Mouse (Mus musculus): ENCODE measurements at regions not wholly inside any gene's neighbourhood (a gene's known extent, or its start where the extent isn't known, plus 50 kb on each side); places are given as distances from the start of the nearest gene placed in this dataset.

DNA sequence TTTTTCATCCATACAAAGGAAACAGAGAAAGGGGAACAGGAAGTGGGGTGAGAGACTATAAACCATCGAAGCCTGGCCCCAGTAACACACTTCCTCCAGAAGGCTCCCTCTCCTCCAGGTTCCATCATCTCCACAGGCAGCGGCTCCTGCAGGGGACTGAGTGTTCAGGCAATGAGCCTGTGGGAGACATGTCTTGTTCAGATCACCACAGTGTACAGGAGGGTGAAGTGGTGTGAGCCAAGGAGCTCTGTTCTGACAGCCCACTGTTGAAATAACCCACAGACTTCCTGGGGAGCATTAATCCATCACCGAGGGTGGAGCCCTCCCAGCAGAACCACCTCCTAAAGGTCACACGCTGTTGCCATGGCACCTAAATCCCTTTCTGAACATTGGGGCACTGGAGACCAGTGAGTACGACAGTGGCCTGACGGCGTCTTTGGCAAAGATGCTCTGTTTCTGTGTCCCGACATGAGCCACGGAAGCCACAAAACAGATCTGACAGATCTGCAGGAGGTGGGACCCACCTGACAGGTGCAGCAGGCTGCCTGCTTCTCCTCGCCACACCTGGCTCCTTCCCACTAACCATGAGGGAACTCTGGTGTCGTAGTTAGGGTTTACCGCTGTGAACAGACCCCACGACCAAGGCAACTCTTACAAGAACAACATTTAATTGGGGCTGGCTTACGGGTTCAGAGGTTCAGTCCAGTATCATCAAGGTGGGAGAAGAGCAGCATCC is 60.9 kb downstream of the Psmg1 start:
- Histone ChIP-seq H3K4me3 (ENCODE audit: low read depth, low read length) (no peak overlapping the region), H3K27ac (ENCODE audit: low read depth, low read length) (no peak overlapping the region), H3K27me3 (replicated peaks; ENCODE audit: control insufficient read depth, insufficient read depth, low read length) (no peaks in the 10 kb centered on the region), H3K36me3 (ENCODE audit: control insufficient read depth, insufficient read depth, low read length) (no peaks in the 10 kb centered on the region), H3K9ac (ENCODE audit: low read length) (no peak overlapping the region), H3K4me2 (ENCODE audit: low read length) (no peak overlapping the region), H3K9me3 (replicated peaks; ENCODE audit: control insufficient read depth, low read length) (no peaks in the 10 kb centered on the region), H3K4me1 (ENCODE audit: control insufficient read depth, insufficient read depth, low read length) (no peaks in the 10 kb centered on the region)
- ATAC-seq (no peak), DNase-seq (ENCODE audit: low spot score) (no peak)
- 69% methylated on average over 14 of the region's 14 CpGs for WGBS

DNA sequence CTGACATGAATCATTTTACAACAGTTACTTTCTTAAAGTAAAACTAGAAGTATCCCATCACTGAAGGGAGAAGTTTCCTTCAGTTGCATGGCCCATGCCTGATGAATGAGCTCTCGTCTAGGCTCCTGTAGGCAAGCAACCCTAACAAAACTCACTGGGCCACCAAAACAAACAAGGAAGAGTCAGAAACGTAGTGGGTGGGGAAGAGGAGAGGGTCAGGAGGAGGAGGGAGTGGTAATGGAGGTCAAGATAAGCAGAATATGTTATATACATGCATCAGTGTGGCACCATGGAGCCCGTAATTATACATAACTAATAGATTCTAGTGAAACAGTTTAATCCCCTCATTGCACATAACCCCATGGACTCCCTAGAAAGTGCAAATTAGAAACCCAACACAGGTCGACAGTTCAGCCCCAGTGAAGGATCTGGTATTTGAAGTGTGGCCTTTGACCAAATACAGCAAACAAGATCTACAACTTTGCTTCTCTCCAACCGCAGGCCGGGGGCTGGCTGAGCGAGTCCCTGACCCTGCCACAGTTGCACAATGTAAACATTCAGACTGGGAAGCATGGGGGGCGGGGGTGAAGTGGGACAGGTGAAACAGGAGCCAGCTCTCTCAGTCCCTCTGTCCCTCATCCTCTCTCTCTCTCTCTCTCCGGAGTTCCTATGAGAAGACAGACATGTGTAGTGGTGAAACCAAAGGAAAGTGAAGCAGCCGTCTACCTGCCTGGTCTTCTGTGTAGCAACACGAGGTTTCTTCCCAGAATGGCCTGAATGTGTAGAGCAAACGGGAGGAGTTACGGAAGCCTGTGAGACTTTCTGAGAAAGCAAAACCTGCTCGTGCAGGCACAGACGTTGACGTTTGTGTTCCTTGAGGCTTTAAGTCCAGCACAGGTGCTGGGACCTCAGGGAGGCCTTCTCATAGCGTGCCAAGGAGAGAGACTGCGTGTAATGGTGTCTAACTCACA is 62.2 kb downstream of the Psmg1 start:
- ATAC-seq, result no peak
- 84% methylated on average over 18 of the region's 18 CpGs for WGBS

GRCm38 (mm10) chr16:95926558-95926957 is 64.2 kb downstream of the Psmg1 start:
- ATAC-seq (no peak), DNase-seq (ENCODE audit: low spot score) (no peak)
- Histone ChIP-seq H3K4me3 (ENCODE audit: low read depth, low read length) (no peak overlapping the region), H3K27ac (ENCODE audit: low read depth, low read length) (no peak overlapping the region), H3K36me3 (ENCODE audit: control insufficient read depth, insufficient read depth, low read length) (no peaks in the 10 kb centered on the region), H3K4me2 (ENCODE audit: low read length) (no peak overlapping the region), H3K9me3 (replicated peaks; ENCODE audit: control insufficient read depth, low read length) (no peaks in the 10 kb centered on the region), H3K4me1 (ENCODE audit: control insufficient read depth, insufficient read depth, low read length) (no peaks in the 10 kb centered on the region), H3K9ac (ENCODE audit: low read length) (no peak overlapping the region), H3K27me3 (replicated peaks; ENCODE audit: control insufficient read depth, insufficient read depth, low read length) (no peaks in the 10 kb centered on the region)
- 63% methylated on average over 6 of the region's 6 CpGs for WGBS

More for the DNA sequence above, 62.2 kb downstream of the Psmg1 start:
- Histone ChIP-seq H3K9ac (ENCODE audit: low read length) (no peak overlapping the region), H3K4me3 (ENCODE audit: low read depth, low read length) (no peak overlapping the region), H3K27me3 (replicated peaks; ENCODE audit: control insufficient read depth, insufficient read depth, low read length) (no peaks in the 10 kb centered on the region), H3K9me3 (replicated peaks; ENCODE audit: control insufficient read depth, low read length) (no peaks in the 10 kb centered on the region), H3K27ac (ENCODE audit: low read depth, low read length) (no peak overlapping the region), H3K36me3 (ENCODE audit: control insufficient read depth, insufficient read depth, low read length) (no peaks in the 10 kb centered on the region), H3K4me1 (ENCODE audit: control insufficient read depth, insufficient read depth, low read length) (no peaks in the 10 kb centered on the region), H3K4me2 (ENCODE audit: low read length) (no peak overlapping the region)
- no peak for DNase-seq (ENCODE audit: low spot score)

DNA sequence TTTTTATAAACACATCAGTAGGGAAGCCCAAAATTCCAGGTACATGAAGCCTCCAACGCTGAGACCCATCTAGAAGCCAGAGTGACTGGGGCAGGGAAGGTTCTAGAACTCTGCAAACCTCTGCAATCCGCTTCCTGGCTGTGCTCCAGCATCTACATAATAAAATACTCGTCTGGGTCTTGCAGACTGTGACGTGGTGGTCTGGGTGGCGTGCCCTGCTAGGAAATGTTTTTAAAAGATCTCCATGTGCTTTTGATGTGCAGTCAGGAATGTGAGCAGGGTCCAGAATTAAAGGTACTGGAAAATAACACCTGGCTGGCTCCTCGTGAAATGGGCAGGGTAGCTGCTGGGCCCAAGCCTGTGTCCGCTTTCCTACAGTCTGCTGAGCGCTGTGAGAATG is 66.0 kb downstream of the Psmg1 start:
- H3K27me3 ChIP-seq (replicated peaks; ENCODE audit: control insufficient read depth, insufficient read depth, low read length), result no peaks in the 10 kb centered on the region
- H3K9ac ChIP-seq (ENCODE audit: low read length), result no peak overlapping the region
- WGBS, result 64% methylated on average over 8 of the region's 8 CpGs
- no peaks in the 10 kb centered on the region for H3K4me1 ChIP-seq (ENCODE audit: control insufficient read depth, insufficient read depth, low read length)
- H3K4me2 ChIP-seq (ENCODE audit: low read length), result no peak overlapping the region
- H3K36me3 ChIP-seq (ENCODE audit: control insufficient read depth, insufficient read depth, low read length), result no peaks in the 10 kb centered on the region
- no peak for ATAC-seq
- no peak overlapping the region for H3K4me3 ChIP-seq (ENCODE audit: low read depth, low read length)
- DNase-seq (ENCODE audit: low spot score), result no peak
- H3K9me3 ChIP-seq (replicated peaks; ENCODE audit: control insufficient read depth, low read length), result no peaks in the 10 kb centered on the region
- H3K27ac ChIP-seq (ENCODE audit: low read depth, low read length), result no peak overlapping the region

DNA sequence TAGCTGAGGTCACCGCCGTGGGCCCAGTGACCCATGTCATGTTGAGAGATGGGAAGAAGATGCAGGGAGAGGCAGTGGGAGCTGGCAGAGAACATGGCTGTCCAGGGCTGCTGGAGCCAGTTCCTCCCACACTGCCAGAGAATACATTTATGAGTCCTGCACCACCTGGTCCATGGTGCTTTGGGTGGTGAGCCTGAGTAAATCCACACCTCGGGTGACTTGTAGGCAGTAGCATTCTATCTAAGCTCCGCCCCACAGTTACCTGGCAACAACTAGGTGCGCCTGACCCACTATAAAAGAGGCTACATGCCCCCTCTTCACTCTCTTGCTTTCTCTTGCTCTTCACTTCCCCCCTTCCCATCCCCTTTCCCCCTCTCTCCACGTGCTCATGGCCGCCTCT is 66.8 kb downstream of the Psmg1 start:
- H3K4me3 ChIP-seq (ENCODE audit: low read depth, low read length), result no peak overlapping the region
- no peaks in the 10 kb centered on the region for H3K9me3 ChIP-seq (replicated peaks; ENCODE audit: control insufficient read depth, low read length)
- ATAC-seq (no peak), DNase-seq (ENCODE audit: low spot score) (no peak)
- H3K27me3 ChIP-seq (replicated peaks; ENCODE audit: control insufficient read depth, insufficient read depth, low read length), result no peaks in the 10 kb centered on the region
- no peak overlapping the region for H3K4me2 ChIP-seq (ENCODE audit: low read length)
- no peaks in the 10 kb centered on the region for H3K4me1 ChIP-seq (ENCODE audit: control insufficient read depth, insufficient read depth, low read length)
- H3K9ac ChIP-seq (ENCODE audit: low read length), result no peak overlapping the region
- H3K27ac ChIP-seq (ENCODE audit: low read depth, low read length), result no peak overlapping the region
- no peaks in the 10 kb centered on the region for H3K36me3 ChIP-seq (ENCODE audit: control insufficient read depth, insufficient read depth, low read length)
- 85% methylated on average over 7 of the region's 7 CpGs for WGBS

- DNase-seq (ENCODE audit: low spot score) (no peak), ATAC-seq (no peak)
- Histone ChIP-seq H3K27ac (ENCODE audit: low read depth, low read length) (no peak overlapping the region), H3K9me3 (replicated peaks; ENCODE audit: control insufficient read depth, low read length) (no peaks in the 10 kb centered on the region), H3K4me1 (ENCODE audit: control insufficient read depth, insufficient read depth, low read length) (no peaks in the 10 kb centered on the region), H3K4me2 (ENCODE audit: low read length) (no peak overlapping the region), H3K4me3 (ENCODE audit: low read depth, low read length) (no peak overlapping the region), H3K27me3 (replicated peaks; ENCODE audit: control insufficient read depth, insufficient read depth, low read length) (no peaks in the 10 kb centered on the region), H3K9ac (ENCODE audit: low read length) (no peak overlapping the region), H3K36me3 (ENCODE audit: control insufficient read depth, insufficient read depth, low read length) (no peaks in the 10 kb centered on the region)
- 75% methylated on average over 9 of the region's 9 CpGs for WGBS
Measured at GRCm38 (mm10) chr16:95922369-95922934, 68.3 kb downstream of the Psmg1 start.

DNA sequence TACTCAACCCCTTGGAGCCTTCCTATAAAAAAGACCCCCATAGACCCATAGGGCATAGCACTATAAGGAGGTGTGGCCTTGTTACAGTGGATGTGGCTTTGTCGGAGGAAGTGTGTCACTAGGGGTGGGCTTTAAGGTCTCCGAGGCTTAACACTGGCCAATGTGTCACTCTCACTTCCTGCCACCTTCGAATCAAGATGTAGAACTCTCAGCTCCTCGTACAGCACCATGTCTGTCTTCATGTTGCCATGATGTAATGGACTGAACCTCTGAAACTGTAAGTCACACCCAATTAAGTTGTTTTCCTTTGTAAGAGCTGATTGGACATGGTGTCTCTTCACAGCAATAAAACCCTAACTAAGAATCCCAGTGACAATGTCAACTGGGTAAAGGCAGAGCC is 69.6 kb downstream of the Psmg1 start:
- H3K9ac ChIP-seq (ENCODE audit: low read length), result no peak overlapping the region
- H3K9me3 ChIP-seq (replicated peaks; ENCODE audit: control insufficient read depth, low read length), result no peaks in the 10 kb centered on the region
- no peak overlapping the region for H3K27ac ChIP-seq (ENCODE audit: low read depth, low read length)
- no peaks in the 10 kb centered on the region for H3K27me3 ChIP-seq (replicated peaks; ENCODE audit: control insufficient read depth, insufficient read depth, low read length)
- 90% methylated on average over 4 of the region's 4 CpGs for WGBS
- DNase-seq (ENCODE audit: low spot score) (no peak), ATAC-seq (no peak)
- H3K36me3 ChIP-seq (ENCODE audit: control insufficient read depth, insufficient read depth, low read length), result no peaks in the 10 kb centered on the region
- H3K4me1 ChIP-seq (ENCODE audit: control insufficient read depth, insufficient read depth, low read length), result no peaks in the 10 kb centered on the region
- no peak overlapping the region for H3K4me2 ChIP-seq (ENCODE audit: low read length)
- no peak overlapping the region for H3K4me3 ChIP-seq (ENCODE audit: low read depth, low read length)

DNA sequence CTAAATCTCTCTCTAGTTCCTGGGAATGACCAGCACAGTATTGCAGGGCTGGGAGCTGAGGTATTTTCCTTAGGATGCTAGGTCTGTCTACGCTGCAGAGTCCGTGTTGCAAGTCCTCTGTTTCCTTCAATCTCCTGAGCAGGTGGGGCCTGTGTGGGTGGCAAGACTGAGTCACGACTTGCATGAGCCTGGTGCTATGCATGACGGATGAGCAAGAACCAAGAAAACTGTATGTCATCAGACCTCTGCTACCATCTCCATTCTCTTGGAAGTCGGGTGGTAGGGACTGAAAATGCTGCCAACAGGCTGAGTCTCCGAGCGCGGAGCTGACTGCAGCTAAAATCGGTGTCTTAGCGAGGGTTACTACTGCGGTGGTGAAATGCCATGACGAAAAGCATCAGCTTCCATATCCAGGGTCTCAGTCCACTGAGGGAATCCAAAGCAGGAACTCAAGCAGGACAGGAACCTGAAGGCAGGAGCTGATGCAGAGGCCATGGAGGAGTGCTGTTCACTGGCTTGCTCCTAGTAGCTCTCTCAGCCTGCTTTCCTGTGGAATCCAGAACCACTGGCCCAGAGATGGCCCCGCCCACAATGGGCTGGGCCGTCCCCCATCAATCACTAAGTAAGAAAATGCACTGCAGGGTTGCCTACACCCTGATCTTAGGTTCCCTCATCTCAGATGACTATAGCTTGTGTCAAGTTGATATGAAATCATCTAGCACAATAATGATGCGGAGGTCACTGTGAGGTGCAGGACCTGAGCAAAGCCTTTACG is 71.9 kb downstream of the Psmg1 start:
- ATAC-seq (no peak), DNase-seq (ENCODE audit: low spot score) (no peak)
- no peaks in the 10 kb centered on the region for H3K4me1 ChIP-seq (ENCODE audit: control insufficient read depth, insufficient read depth, low read length)
- H3K27me3 ChIP-seq (replicated peaks; ENCODE audit: control insufficient read depth, insufficient read depth, low read length), result no peaks in the 10 kb centered on the region
- 93% methylated on average over 16 of the region's 16 CpGs for WGBS
- no peak overlapping the region for H3K9ac ChIP-seq (ENCODE audit: low read length)
- no peaks in the 10 kb centered on the region for H3K9me3 ChIP-seq (replicated peaks; ENCODE audit: control insufficient read depth, low read length)
- H3K27ac ChIP-seq (ENCODE audit: low read depth, low read length), result no peak overlapping the region
- no peak overlapping the region for H3K4me3 ChIP-seq (ENCODE audit: low read depth, low read length)
- H3K36me3 ChIP-seq (ENCODE audit: control insufficient read depth, insufficient read depth, low read length), result no peaks in the 10 kb centered on the region
- no peak overlapping the region for H3K4me2 ChIP-seq (ENCODE audit: low read length)
